Mouse (Mus musculus) lung, embryonic 14.5 days (tissue): ENCODE results near the gene Ttc21a. TPM values are rescaled to one million over a fixed set of nuclear protein-coding genes. Genes with fewer than 3 reads are reported as not detected.

ENCODE experiments used
- ATAC-seq: fragments of 200-750 bp; cut with Nextera tagmentation; 2 replicates; pipeline ENCODE4 v1.8.0; 2017; ENCODE audit warnings: mild to moderate bottlenecking, moderate TSS enrichment, moderate library complexity; ENCODE audit not compliant: insufficient read depth
- DNase-seq: peaks from one replicate; pipeline ENCODE4 v3.0.0-alpha.2; 2015
- H3K27ac ChIP-seq: fragments of 300-500 bp; sonication (generic); 2 replicates; pipeline ENCODE4 v1.5.1; 2014; ENCODE audit warnings: low read depth, mild to moderate bottlenecking, moderate library complexity
- H3K27me3 ChIP-seq: fragments of 300-500 bp; sonication (generic); 2 replicates; pipeline ENCODE4 v1.6.1; 2014; ENCODE audit warnings: low read length, control low read depth; ENCODE audit not compliant: insufficient read depth
- H3K36me3 ChIP-seq: fragments of 300-500 bp; sonication (generic); 2 replicates; pipeline ENCODE4 v1.6.1; 2014; ENCODE audit warnings: control low read depth; ENCODE audit not compliant: insufficient read depth
- H3K4me1 ChIP-seq: fragments of 300-500 bp; sonication (generic); 2 replicates; pipeline ENCODE4 v1.6.1; 2014; ENCODE audit warnings: antibody characterized with exemption, control low read depth; ENCODE audit not compliant: insufficient read depth
- H3K4me2 ChIP-seq: fragments of 300-500 bp; sonication (generic); 2 replicates; pipeline ENCODE4 v1.6.1; 2014; ENCODE audit warnings: mild to moderate bottlenecking
- H3K4me3 ChIP-seq: fragments of 300-500 bp; sonication (generic); 2 replicates; pipeline ENCODE4 v1.5.1; 2014; ENCODE audit warnings: low read depth, low read length
- H3K9ac ChIP-seq: fragments of 300-500 bp; sonication (generic); 2 replicates; pipeline ENCODE4 v1.6.1; 2014
- H3K9me3 ChIP-seq: fragments of 300-500 bp; sonication (generic); 2 replicates; pipeline ENCODE4 v1.6.1; 2016; ENCODE audit warnings: low read depth, low read length, control low read depth
- CTCF ChIP-seq: IDR thresholded peaks from 2 replicates; pipeline ENCODE4 v1.5.1; 2016; ENCODE audit warnings: antibody characterized with exemption, low read depth
- WGBS: fragments of 180-500 bp; shearing (Covaris S2); extraction: QIAGEN DNeasy Blood & Tissue Kit; methylation state at CpG from one replicate; pipeline ENCODE4 v1.1.7; 2014; 5-methylcytosine and 5-hydroxymethylcytosine counted together
- polyA plus RNA-seq: library from polyadenylated mRNA; unstranded; fragments of >200 nt; fragmentation: Nextera tagmentation; extraction: Ambion mirVana; gene quantifications from 2 replicates; pipeline ENCODE4 v1.2.1, GENCODE M21; 2014

Ttc21a gene
- polyA plus RNA-seq, 1 experiment from 2014 or later, result 0.16 TPM

DNA sequence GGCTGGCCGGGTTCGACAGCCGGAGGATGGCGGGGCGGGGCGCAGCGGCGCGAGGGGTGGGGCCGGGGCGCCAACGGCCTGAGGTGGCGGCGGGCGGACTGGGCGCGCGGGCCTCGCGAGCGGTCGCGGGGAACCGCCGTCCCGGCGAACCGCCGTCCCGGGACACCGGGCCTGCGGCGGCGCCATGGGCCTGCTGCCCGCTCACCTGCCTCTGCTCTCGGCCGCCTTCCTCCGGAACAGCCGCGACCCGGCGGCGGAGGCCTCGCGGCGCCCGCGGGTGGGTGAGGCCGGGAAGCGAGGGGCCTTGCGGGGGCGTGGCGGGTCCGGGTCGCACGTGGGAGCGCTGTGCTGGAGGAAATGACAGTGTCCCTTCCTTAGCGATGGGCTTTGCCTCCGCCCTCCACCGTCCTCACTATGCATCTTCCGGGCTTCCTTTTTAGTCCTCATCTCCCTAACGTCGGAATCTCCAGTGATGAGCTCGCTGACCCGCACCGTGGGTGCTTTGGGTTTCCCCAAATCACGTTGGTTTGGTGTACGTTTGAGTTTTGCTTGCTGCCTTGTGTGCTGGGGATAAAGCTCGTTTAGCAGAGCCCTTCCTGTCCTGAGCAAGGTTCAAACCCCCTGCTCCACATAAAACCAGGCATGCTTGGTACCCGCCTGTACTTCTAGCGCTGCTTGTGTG is 42.2 kb upstream of the Ttc21a start:
- H3K36me3 ChIP-seq, result peaks cover 2% of the 10 kb centered on the region; the same call in 1 of the 2 replicates
- no peaks in the 10 kb centered on the region for H3K27me3 ChIP-seq
- peak overlapping the region; percentile 91 for H3K4me3 ChIP-seq
- peak overlapping the region; percentile 84 for H3K9ac ChIP-seq
- ATAC-seq, result peak; percentile 72
- no peaks in the 10 kb centered on the region for H3K4me1 ChIP-seq
- H3K27ac ChIP-seq, result peak overlapping the region; percentile 81
- H3K9me3 ChIP-seq, result no peaks in the 10 kb centered on the region
- WGBS, result under 1% methylated on average over 43 of the region's 71 CpGs
- no peak for TF ChIP-seq CTCF
- H3K4me2 ChIP-seq, result peak overlapping the region; percentile 92
- DNase-seq, result peak; percentile 47

DNA sequence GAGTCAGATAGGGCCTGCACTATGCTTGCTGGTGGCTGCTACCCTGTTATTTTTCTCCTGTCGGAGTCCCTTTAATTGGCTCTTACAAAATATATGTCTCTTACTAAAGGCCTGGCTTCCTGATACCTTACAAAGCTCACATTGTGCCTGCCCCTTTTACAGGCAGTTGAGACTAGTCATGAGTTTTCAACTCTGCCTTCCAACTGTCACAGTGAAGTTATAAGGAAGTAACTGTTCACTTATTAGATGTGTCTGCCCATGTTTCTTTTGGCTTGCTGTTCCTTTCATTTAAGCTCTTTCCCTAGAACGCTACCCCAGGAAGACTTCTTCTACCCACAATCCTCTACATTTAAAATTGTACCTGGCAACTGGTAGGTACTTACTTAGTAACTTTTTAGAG is 38.0 kb upstream of the Ttc21a start:
- no peak for ATAC-seq
- Histone ChIP-seq H3K27ac (no peak overlapping the region), H3K4me2 (no peak overlapping the region), H3K9ac (no peak overlapping the region), H3K36me3 (peaks cover 24% of the 10 kb centered on the region), H3K4me1 (no peaks in the 10 kb centered on the region), H3K27me3 (no peaks in the 10 kb centered on the region), H3K9me3 (no peaks in the 10 kb centered on the region), H3K4me3 (no peak overlapping the region)
- WGBS, result 88% methylated on average over 2 of the region's 2 CpGs
- DNase-seq, result no peak
- TF ChIP-seq CTCF, result no peak

- no peak for TF ChIP-seq CTCF
- Histone ChIP-seq H3K36me3 (peaks cover 52% of the 10 kb centered on the region), H3K4me2 (no peak overlapping the region), H3K4me3 (no peak overlapping the region), H3K9ac (no peak overlapping the region), H3K27ac (no peak overlapping the region), H3K9me3 (no peaks in the 10 kb centered on the region), H3K27me3 (no peaks in the 10 kb centered on the region), H3K4me1 (no peaks in the 10 kb centered on the region)
- 83% methylated on average over 12 of the region's 12 CpGs for WGBS
- DNase-seq, result no peak
- ATAC-seq, result no peak
Measured at GRCm38 (mm10) chr9:119902410-119903151, 34.8 kb upstream of the Ttc21a start.

DNA sequence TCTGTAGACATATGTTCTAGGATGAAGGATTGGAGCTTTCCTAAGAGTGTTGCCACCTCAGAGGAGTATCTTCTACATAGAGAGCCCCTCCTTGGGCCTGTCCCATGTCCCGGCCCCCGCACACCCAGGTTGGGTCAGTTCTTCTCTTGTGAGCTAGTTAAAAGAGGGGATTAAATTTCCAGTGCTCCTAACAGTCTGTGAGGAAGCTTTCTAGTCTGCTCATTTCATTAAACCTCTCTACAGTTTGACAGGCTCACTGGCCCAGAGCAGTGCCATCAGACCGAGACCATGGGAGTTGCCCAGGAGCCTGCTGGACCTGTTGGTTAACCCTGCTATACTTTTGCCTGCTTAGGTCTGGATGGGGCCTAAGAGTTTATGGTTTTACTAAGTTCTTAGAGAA is 28.7 kb upstream of the Ttc21a start:
- Histone ChIP-seq H3K27me3 (no peaks in the 10 kb centered on the region), H3K9me3 (no peaks in the 10 kb centered on the region), H3K27ac (no peak overlapping the region), H3K4me1 (no peaks in the 10 kb centered on the region), H3K4me3 (no peak overlapping the region), H3K36me3 (peaks cover 97% of the 10 kb centered on the region), H3K9ac (no peak overlapping the region), H3K4me2 (no peak overlapping the region)
- DNase-seq, result no peak
- WGBS, result 95% methylated on average over 3 of the region's 3 CpGs
- ATAC-seq, result no peak
- no peak for TF ChIP-seq CTCF

DNA sequence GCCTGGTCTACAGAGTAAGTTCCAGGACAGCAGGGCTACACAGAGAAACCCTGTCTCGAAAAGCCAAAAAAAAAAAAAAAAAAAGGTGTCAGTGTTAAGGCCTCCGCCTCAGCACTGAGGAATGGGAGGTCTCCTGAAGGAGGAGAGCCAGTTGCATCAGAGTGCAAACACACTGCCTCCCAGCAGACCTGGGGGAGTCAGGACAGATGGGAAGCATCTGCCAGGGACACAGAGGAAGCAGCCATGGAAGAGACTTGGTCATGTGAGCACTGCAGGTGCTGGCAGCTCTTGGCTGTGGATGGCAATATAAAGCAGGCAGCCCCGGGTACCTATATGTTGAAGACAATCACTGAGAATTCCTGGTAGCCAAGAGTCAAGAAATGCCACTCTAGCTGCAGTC is 27.5 kb upstream of the Ttc21a start:
- Histone ChIP-seq H3K9ac (no peak overlapping the region), H3K4me3 (no peak overlapping the region), H3K4me1 (no peaks in the 10 kb centered on the region), H3K36me3 (peaks cover 96% of the 10 kb centered on the region), H3K27ac (no peak overlapping the region), H3K4me2 (no peak overlapping the region), H3K27me3 (no peaks in the 10 kb centered on the region), H3K9me3 (no peaks in the 10 kb centered on the region)
- no peak for ATAC-seq
- no peak for TF ChIP-seq CTCF
- WGBS, result 82% methylated on average over 3 of the region's 3 CpGs
- DNase-seq, result no peak

GRCm38 (mm10) chr9:119913087-119913838 is 24.1 kb upstream of the Ttc21a start:
- ATAC-seq (no peak), DNase-seq (peak; percentile 66)
- Histone ChIP-seq H3K4me2 (no peak overlapping the region), H3K4me1 (no peaks in the 10 kb centered on the region), H3K27me3 (no peaks in the 10 kb centered on the region), H3K27ac (no peak overlapping the region), H3K9ac (no peak overlapping the region), H3K4me3 (no peak overlapping the region), H3K9me3 (no peaks in the 10 kb centered on the region), H3K36me3 (peaks cover 96% of the 10 kb centered on the region)
- TF ChIP-seq CTCF, result peak; percentile 49
- WGBS, result 72% methylated on average over 13 of the region's 13 CpGs

GRCm38 (mm10) chr9:119919858-119920257 is 17.5 kb upstream of the Ttc21a start:
- Histone ChIP-seq H3K9me3 (no peaks in the 10 kb centered on the region), H3K9ac (no peak overlapping the region), H3K4me1 (no peaks in the 10 kb centered on the region), H3K27ac (no peak overlapping the region), H3K27me3 (no peaks in the 10 kb centered on the region), H3K4me2 (no peak overlapping the region), H3K36me3 (peaks cover 90% of the 10 kb centered on the region), H3K4me3 (no peak overlapping the region)
- no peak for TF ChIP-seq CTCF
- WGBS, result 70% methylated on average over 1 of the region's 1 CpGs
- DNase-seq, result no peak
- ATAC-seq, result no peak
